Mouse (Mus musculus) kidney, adult 18-20 months (tissue): ENCODE measurements around the gene Ferd3l.

Experiments
- DNase-seq: peaks from one replicate; pipeline ENCODE4 v3.0.0; 2021

Ferd3l gene

DNA sequence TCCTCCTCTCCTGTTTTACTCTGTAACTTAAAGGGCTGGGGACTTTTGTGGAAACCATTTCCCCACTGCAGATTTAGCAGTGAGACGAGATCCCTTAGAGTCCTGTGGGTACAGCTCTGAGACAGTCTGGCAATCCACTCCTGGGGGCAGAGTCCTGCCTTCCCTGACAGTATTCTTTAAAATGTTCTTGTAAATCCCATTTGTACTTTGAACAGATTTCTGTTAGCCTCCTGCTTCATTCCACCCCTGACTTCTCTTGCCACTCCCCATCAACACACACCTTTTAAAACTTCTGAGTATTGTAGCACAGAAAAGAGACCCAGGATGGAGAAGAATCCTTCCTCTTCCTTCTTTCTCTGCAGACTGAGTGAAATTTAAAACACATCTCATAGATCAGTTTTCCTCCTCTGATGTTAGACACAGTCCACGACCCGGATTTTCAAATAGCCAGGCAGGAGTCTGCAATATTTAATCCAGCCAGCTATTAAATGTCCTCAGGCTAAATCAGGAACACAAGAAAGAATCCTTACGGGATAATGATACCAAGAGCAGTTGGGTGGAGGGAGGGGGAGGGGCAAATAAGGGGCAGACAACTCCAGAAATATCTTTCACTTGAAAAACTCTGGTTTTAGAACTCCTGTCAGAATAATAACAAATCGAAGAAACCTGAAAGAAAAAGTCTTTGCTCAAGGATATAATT, 37.6 kb downstream of the Ferd3l start:
- no peak for DNase-seq

- DNase-seq: no peak
These were observed 38.5 kb downstream of the Ferd3l start for GRCm38 (mm10) chr12:33966490-33967415.

DNA sequence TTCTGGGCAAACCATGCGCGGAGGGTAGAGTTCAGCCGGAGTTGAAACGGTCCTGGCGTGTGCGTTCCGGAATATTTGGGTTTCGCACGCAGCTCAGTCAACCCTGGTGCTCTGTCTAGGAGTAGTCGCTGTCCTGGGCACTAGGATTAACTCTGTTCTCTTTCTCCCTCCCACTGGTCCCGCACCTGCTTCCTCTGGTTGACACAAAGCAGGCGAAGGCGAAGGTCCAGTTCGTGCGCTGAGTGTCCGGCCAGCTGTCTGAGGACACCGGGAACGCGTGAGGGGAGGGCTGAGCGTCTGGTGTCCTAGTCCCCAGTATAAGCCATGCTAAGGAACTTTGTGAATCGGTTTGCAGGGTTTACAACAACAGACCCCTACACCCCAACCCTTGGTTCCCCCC, 39.3 kb downstream of the Ferd3l start:
- no peak for DNase-seq

- no peak for DNase-seq
These were observed 40.0 kb downstream of the Ferd3l start for GRCm38 (mm10) chr12:33968041-33968897.

GRCm38 (mm10) chr12:33968898-33969178, 40.6 kb downstream of the Ferd3l start:
- DNase-seq: no peak
